Mouse (Mus musculus) MEL (cell line): ENCODE measurements around the gene Samd10. TPM values are rescaled to one million over a fixed set of nuclear protein-coding genes. Genes with fewer than 3 reads are reported as not detected.
A peak's percentile ranks its signal among the peaks of the same experiment; 100 is the strongest.

Source experiments
- DNase-seq: peaks from one replicate; pipeline ENCODE4 v3.0.0; 2011; ENCODE audit warnings: low read depth, low spot score
- H3K27ac ChIP-seq: 2 replicates; pipeline ENCODE4 v1.5.1; 2012; ENCODE audit warnings: low read depth, mild to moderate bottlenecking, control low read depth, low read length, moderate library complexity; ENCODE audit not compliant: control insufficient read depth
- H3K27me3 ChIP-seq, 2 experiments: fragments of 150-350 bp in 1 of 2; sonication (generic) in 1 of 2; 2 replicates each; pipeline ENCODE4 v1.6.1; 2012; ENCODE audit warnings: low read length in 2 of 2, mild to moderate bottlenecking in 2 of 2, improper control_type of control experiment in 1 of 2, moderate library complexity in 1 of 2; ENCODE audit not compliant: insufficient read depth in 2 of 2, control insufficient read depth in 1 of 2
- H3K36me3 ChIP-seq, 2 experiments: 2 replicates each; pipeline ENCODE4 v1.6.1; 2012 to 2014; ENCODE audit warnings: low read length in 2 of 2, improper control_type of control experiment in 1 of 2, inconsistent platforms in 1 of 2, mild to moderate bottlenecking in 1 of 2; ENCODE audit not compliant: insufficient read depth in 2 of 2, control insufficient read depth in 1 of 2
- H3K4me1 ChIP-seq, 2 experiments: fragments of 150-350 bp in 1 of 2; sonication (generic) in 1 of 2; 2 replicates each; pipeline ENCODE4 v1.6.1; 2012; ENCODE audit warnings: low read length in 2 of 2, improper control_type of control experiment in 1 of 2, mild to moderate bottlenecking in 1 of 2; ENCODE audit not compliant: insufficient read depth in 2 of 2, control insufficient read depth in 1 of 2
- H3K4me3 ChIP-seq, 2 experiments: fragments of 150-350 bp in 1 of 2; sonication (generic) in 1 of 2; 2 replicates each; pipeline ENCODE4 v1.5.1; 2012; ENCODE audit warnings: low read depth in 2 of 2, low read length in 2 of 2, mild to moderate bottlenecking in 2 of 2, moderate library complexity in 2 of 2, control low read depth in 1 of 2, improper control_type of control experiment in 1 of 2; ENCODE audit not compliant: control insufficient read depth in 1 of 2, insufficient read depth in 1 of 2
- H3K79me2 ChIP-seq: 2 replicates; pipeline ENCODE4 v1.6.1; 2012; ENCODE audit warnings: mild to moderate bottlenecking, low read length, moderate library complexity; ENCODE audit not compliant: control insufficient read depth, poor library complexity, insufficient read depth
- H3K9ac ChIP-seq: 2 replicates; pipeline ENCODE4 v1.6.1; 2012; ENCODE audit warnings: low read depth, mild to moderate bottlenecking, control low read depth, low read length, moderate library complexity; ENCODE audit not compliant: control insufficient read depth, poor library complexity, severe bottlenecking
- H3K9me3 ChIP-seq: fragments of 150-350 bp; sonication (generic); replicated peaks from 2 replicates; pipeline ENCODE4 v1.6.1; 2012; ENCODE audit warnings: mild to moderate bottlenecking, low read length, improper control_type of control experiment, moderate library complexity; ENCODE audit not compliant: insufficient read depth
- CHD2 ChIP-seq: IDR thresholded peaks from 2 replicates; pipeline ENCODE4 v1.6.1; 2011; ENCODE audit warnings: low read length, improper control_type of control experiment
- CTCF ChIP-seq, 3 experiments: IDR thresholded peaks in 2 of 3; conservative IDR thresholded peaks in 1 of 3; 2 replicates each; pipeline ENCODE4 v1.5.1; 2011 to 2012; ENCODE audit warnings: low read length in 3 of 3, low read depth in 2 of 3, mild to moderate bottlenecking in 2 of 3, improper control_type of control experiment in 1 of 3, inconsistent platforms in 1 of 3, mixed read lengths in 1 of 3, moderate library complexity in 1 of 3; ENCODE audit not compliant: control insufficient read depth in 1 of 3, insufficient read depth in 1 of 3, poor library complexity in 1 of 3, severe bottlenecking in 1 of 3
- ETS1 ChIP-seq: IDR thresholded peaks from 2 replicates; pipeline ENCODE4 v1.6.1; 2012; ENCODE audit warnings: low read depth, mild to moderate bottlenecking, inconsistent platforms, low read length, improper control_type of control experiment, moderate library complexity
- GABPA ChIP-seq: IDR thresholded peaks from 2 replicates; pipeline ENCODE4 v1.6.1; 2012; ENCODE audit warnings: low read depth, mild to moderate bottlenecking, inconsistent platforms, low read length, improper control_type of control experiment, moderate library complexity
- GATA1 ChIP-seq: IDR thresholded peaks from 2 replicates; pipeline ENCODE4 v1.6.1; 2011; ENCODE audit warnings: low read depth, low read length, improper control_type of control experiment
- HCFC1 ChIP-seq: IDR thresholded peaks from 2 replicates; pipeline ENCODE4 v1.6.1; 2012; ENCODE audit warnings: low read depth, mild to moderate bottlenecking, inconsistent platforms, low read length, improper control_type of control experiment, moderate library complexity
- JUND ChIP-seq: IDR thresholded peaks from 2 replicates; pipeline ENCODE4 v1.6.1; 2011; ENCODE audit warnings: low read depth, mild to moderate bottlenecking, improper control_type of control experiment, low read length
- KAT2A ChIP-seq: conservative IDR thresholded peaks from 2 replicates; pipeline ENCODE4 v1.6.1; 2012; ENCODE audit warnings: low read depth, low read length, improper control_type of control experiment, inconsistent platforms
- MAFK ChIP-seq: IDR thresholded peaks from 2 replicates; pipeline ENCODE4 v1.6.1; 2011; ENCODE audit warnings: low read depth, mild to moderate bottlenecking, low read length, improper control_type of control experiment, borderline replicate concordance
- MAX ChIP-seq: IDR thresholded peaks from 2 replicates; pipeline ENCODE4 v1.6.1; 2011; ENCODE audit warnings: low read length, improper control_type of control experiment
- MAZ ChIP-seq: IDR thresholded peaks from 2 replicates; pipeline ENCODE4 v1.6.1; 2012; ENCODE audit warnings: low read depth, mild to moderate bottlenecking, inconsistent platforms, low read length, improper control_type of control experiment
- MEF2A ChIP-seq: IDR thresholded peaks from 2 replicates; pipeline ENCODE4 v1.6.1; 2014; ENCODE audit warnings: low read depth, mild to moderate bottlenecking, inconsistent platforms, low read length, improper control_type of control experiment; ENCODE audit not compliant: poor library complexity, insufficient replicate concordance, severe bottlenecking; ENCODE audit errors: extremely low read depth
- MXI1 ChIP-seq: IDR thresholded peaks from 2 replicates; pipeline ENCODE4 v1.6.1; 2011; ENCODE audit warnings: mild to moderate bottlenecking, low read depth, low read length, improper control_type of control experiment
- MYB ChIP-seq: IDR thresholded peaks from 2 replicates; pipeline ENCODE4 v1.6.1; 2011; ENCODE audit warnings: mild to moderate bottlenecking, low read depth, low read length, improper control_type of control experiment
- NRF1 ChIP-seq: IDR thresholded peaks from 2 replicates; pipeline ENCODE4 v1.6.1; 2014; ENCODE audit warnings: low read depth, mild to moderate bottlenecking, inconsistent platforms, low read length, improper control_type of control experiment, moderate library complexity; ENCODE audit not compliant: poor library complexity, insufficient read depth, severe bottlenecking
- POLR2A ChIP-seq, 2 experiments: IDR thresholded peaks; 2 replicates each; pipeline ENCODE4 v1.6.1; 2011 to 2012; ENCODE audit warnings: low read length in 2 of 2, mild to moderate bottlenecking in 2 of 2, control low read depth in 1 of 2, improper control_type of control experiment in 1 of 2, low read depth in 1 of 2, moderate library complexity in 1 of 2; ENCODE audit not compliant: control insufficient read depth in 1 of 2, insufficient read depth in 1 of 2, poor library complexity in 1 of 2
- POLR2AphosphoS2 ChIP-seq: IDR thresholded peaks from 2 replicates; pipeline ENCODE4 v1.6.1; 2011; ENCODE audit warnings: low read length, improper control_type of control experiment
- RAD21 ChIP-seq: IDR thresholded peaks from 2 replicates; pipeline ENCODE4 v1.6.1; 2011; ENCODE audit warnings: mild to moderate bottlenecking, low read depth, low read length, improper control_type of control experiment
- SMC3 ChIP-seq: IDR thresholded peaks from 2 replicates; pipeline ENCODE4 v1.6.1; 2011; ENCODE audit warnings: low read depth, low read length, improper control_type of control experiment
- TAL1 ChIP-seq: IDR thresholded peaks from 2 replicates; pipeline ENCODE4 v1.6.1; 2012; ENCODE audit warnings: mild to moderate bottlenecking, inconsistent platforms, low read length, moderate library complexity, mixed read lengths
- UBTF ChIP-seq: IDR thresholded peaks from 2 replicates; pipeline ENCODE4 v1.6.1; 2012; ENCODE audit warnings: low read depth, mild to moderate bottlenecking, inconsistent platforms, low read length, improper control_type of control experiment, moderate library complexity, borderline replicate concordance; ENCODE audit not compliant: insufficient read depth
- USF1 ChIP-seq: IDR thresholded peaks from 2 replicates; pipeline ENCODE4 v1.6.1; 2014; ENCODE audit warnings: low read depth, mild to moderate bottlenecking, inconsistent platforms, low read length, improper control_type of control experiment, moderate library complexity
- ZC3H11A ChIP-seq: IDR thresholded peaks from 2 replicates; pipeline ENCODE4 v1.6.1; 2012; ENCODE audit warnings: low read depth, mild to moderate bottlenecking, inconsistent platforms, low read length, improper control_type of control experiment
- ZKSCAN1 ChIP-seq: IDR thresholded peaks from 2 replicates; pipeline ENCODE4 v1.6.1; 2012; ENCODE audit warnings: low read depth, mild to moderate bottlenecking, inconsistent platforms, low read length, improper control_type of control experiment, moderate library complexity
- ZMIZ1 ChIP-seq: IDR thresholded peaks from 2 replicates; pipeline ENCODE4 v1.6.1; 2012; ENCODE audit warnings: low read depth, mild to moderate bottlenecking, inconsistent platforms, low read length, improper control_type of control experiment, moderate library complexity
- ZNF384 ChIP-seq: IDR thresholded peaks from 2 replicates; pipeline ENCODE4 v1.6.1; 2012; ENCODE audit warnings: low read depth, mild to moderate bottlenecking, inconsistent platforms, low read length, improper control_type of control experiment
- polyA plus RNA-seq, 2 experiments: library from polyadenylated mRNA; stranded (reverse) in 1 of 2; unstranded in 1 of 2; fragments of >175 nt in 1 of 2; fragments of >200 nt in 1 of 2; gene quantifications; 2 replicates each; pipeline versions ENCODE4 v1.2.1 to v1.2.4; 2012; ENCODE audit warnings: low replicate concordance in 2 of 2, low read depth in 1 of 2; ENCODE audit not compliant: insufficient read length in 2 of 2, insufficient read depth in 1 of 2, missing spikeins in 1 of 2
- total RNA-seq: library from RNA; depleted of rRNA; stranded (reverse); fragments of 300-350 nt; gene quantifications from 2 replicates; pipeline ENCODE4 v1.2.3, GENCODE M21; 2012

Gene Samd10
- total and polyA plus RNA-seq, 3 experiments, result 0.89 to 4.6 TPM; not detected in 1

DNA sequence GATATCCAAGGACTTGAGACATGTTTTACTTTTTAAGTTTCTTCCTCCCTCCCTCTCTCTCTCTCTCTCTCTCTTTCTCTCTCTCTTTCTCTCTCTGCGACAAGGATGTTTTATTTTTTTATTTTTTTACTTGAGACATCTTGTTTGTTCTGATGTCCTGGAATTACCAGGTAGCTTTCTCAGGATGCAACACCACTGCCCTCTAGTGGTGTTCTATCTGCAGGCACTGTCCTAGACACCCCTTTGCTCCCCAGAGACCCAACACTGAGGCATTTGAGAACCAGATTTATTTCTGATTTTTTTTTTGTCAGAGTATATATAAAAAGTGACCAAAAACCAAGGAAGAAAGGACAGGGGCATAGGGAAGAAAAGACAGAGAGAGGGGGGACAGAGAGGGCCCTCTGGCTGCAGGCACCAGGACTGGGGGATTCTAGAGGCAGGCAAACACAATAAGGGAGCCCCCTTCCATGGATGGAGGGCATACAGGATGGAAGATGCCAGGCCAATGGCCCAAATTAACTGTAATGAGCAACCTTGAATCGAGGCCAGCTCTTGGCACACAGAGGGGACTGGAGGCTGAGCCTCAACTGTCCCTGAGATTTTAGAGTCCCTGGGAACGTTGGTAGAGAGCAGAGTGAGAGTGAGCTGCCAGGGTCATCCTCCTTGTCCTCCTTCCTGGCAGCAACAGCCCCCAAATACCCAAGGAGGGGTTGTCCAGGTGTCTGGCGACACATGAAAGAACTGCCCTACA, 3.9 kb downstream of the Samd10 start (continued):
- peak; percentile 71 for TF ChIP-seq ZNF384

DNA sequence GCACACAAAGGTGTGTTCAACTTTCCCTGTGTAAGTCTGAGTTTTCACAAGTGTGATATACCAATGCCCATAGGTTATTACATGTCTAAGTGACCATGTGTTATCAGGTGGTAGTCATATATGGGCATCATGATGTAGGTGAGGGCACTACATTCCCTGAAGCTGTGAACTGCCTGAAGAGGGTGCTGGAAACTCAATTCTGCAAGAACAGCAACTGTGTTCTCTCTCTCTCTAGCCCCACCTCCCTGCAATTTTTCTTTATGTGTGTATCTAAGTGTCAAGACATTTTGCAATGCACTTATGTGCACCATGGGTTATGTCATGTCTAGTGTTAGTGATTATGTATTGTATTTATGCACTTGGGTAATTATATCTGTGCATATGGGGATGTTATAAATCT, 5.1 kb downstream of the Samd10 start:
- H3K79me2 ChIP-seq, result peaks cover 14% of the 10 kb centered on the region
- H3K27me3 ChIP-seq, result no peaks in the 10 kb centered on the region
- peak overlapping the region; percentile 90; the same call in 1 of the 2 replicates for H3K27ac ChIP-seq
- H3K9ac ChIP-seq, result no peak overlapping the region
- peaks cover 3 to 27% of the 10 kb centered on the region in 2 experiments for H3K4me1 ChIP-seq
- H3K36me3 ChIP-seq, result peaks cover 0 to 12% of the 10 kb centered on the region in 2 experiments; a peak in 2 of 4 replicates
- TF ChIP-seq RAD21 (no peak; the same call in 1 of the 2 replicates), HCFC1 (no peak), POLR2A (IDR thresholded peaks at IDR 0.05; ENCODE audit: control insufficient read depth in 1 of 2, insufficient read depth in 1 of 2, low read depth in 1 of 2, low read length in 2 of 2, poor library complexity in 1 of 2) (no peak), ZNF384 (no peak), CTCF (IDR thresholded peaks at IDR 0.05 in 2 of 3, conservative IDR thresholded peaks at IDR 0.05 in 1 of 3; ENCODE audit: control insufficient read depth in 1 of 3, insufficient read depth in 1 of 3, low read depth in 2 of 3, low read length in 3 of 3, poor library complexity in 1 of 3, severe bottlenecking in 1 of 3) (no peak; a peak in 1 of 6 replicates), TAL1 (no peak), MEF2A (no peak), KAT2A (no peak), UBTF (no peak), ZC3H11A (no peak), MAZ (no peak), MXI1 (no peak), POLR2AphosphoS2 (no peak)
- H3K4me3 ChIP-seq, result no peak overlapping the region; a peak in 1 of 4 replicates
- no peak for DNase-seq
- no peaks in the 10 kb centered on the region for H3K9me3 ChIP-seq

GRCm38 (mm10) chr2:181593042-181593421, 6.0 kb downstream of the Samd10 start:
- H3K9ac ChIP-seq, result peak overlapping the region; percentile 81
- peak overlapping the region; percentile 74 to 98 for H3K4me3 ChIP-seq
- H3K36me3 ChIP-seq, result peaks cover 0 to 11% of the 10 kb centered on the region in 2 experiments; a peak in 3 of 4 replicates
- peaks cover 3 to 21% of the 10 kb centered on the region in 2 experiments for H3K4me1 ChIP-seq
- H3K79me2 ChIP-seq, result peaks cover 14% of the 10 kb centered on the region
- H3K9me3 ChIP-seq, result no peaks in the 10 kb centered on the region
- no peaks in the 10 kb centered on the region for H3K27me3 ChIP-seq
- peak; percentile 89 for DNase-seq
- H3K27ac ChIP-seq, result peak overlapping the region; percentile 90
- TF ChIP-seq MAFK (no peak), USF1 (no peak), MYB (peak; percentile 8; the same call in 1 of the 2 replicates), ZMIZ1 (no peak; the same call in 1 of the 2 replicates), GATA1 (no peak), MAX (no peak; the same call in 1 of the 2 replicates), RAD21 (no peak), CHD2 (no peak), UBTF (no peak), GABPA (no peak), HCFC1 (peak; percentile 44), JUND (no peak), MXI1 (peak; percentile 14; the same call in 1 of the 2 replicates), KAT2A (no peak; the same call in 1 of the 2 replicates), NRF1 (no peak), MEF2A (no peak), CTCF (IDR thresholded peaks at IDR 0.05 in 2 of 3, conservative IDR thresholded peaks at IDR 0.05 in 1 of 3; ENCODE audit: control insufficient read depth in 1 of 3, insufficient read depth in 1 of 3, low read depth in 2 of 3, low read length in 3 of 3, poor library complexity in 1 of 3, severe bottlenecking in 1 of 3) (no peak), ZKSCAN1 (no peak), ETS1 (0 out of 2 replicates have a peak, but pooled peaks have one; percentile 4), SMC3 (0 out of 2 replicates have a peak, but pooled peaks have one; percentile 2)
